In genomic region chr2:13010030-13010459, GRCm38 (mm10) we compare ENCODE assay signal across 8 mouse cellular contexts. TPM values are rescaled to one million over a fixed set of nuclear protein-coding genes. Genes with fewer than 3 reads are reported as not detected.
DNase-seq lines count a peak whose midpoint lies in the region; ATAC-seq and TF ChIP-seq lines count a peak whose summit lies in the region.

No protein-coding gene starts in this region.

- peaks cover 17% of the 10 kb centered on the region for H3K4me1 ChIP-seq in embryonic facial prominence, embryonic 12.5 days
- peaks cover 2% of the 10 kb centered on the region for H3K4me1 ChIP-seq in liver, embryonic 16.5 days (ENCODE audit: control insufficient read depth, low read depth, low read length)
- H3K4me1 ChIP-seq in stomach, postnatal 0 days (replicated peaks; ENCODE audit: control insufficient read depth, insufficient read depth): peaks cover 8% of the 10 kb centered on the region; the same call in 1 of the 2 replicates

- no peak overlapping the region for H3K27ac ChIP-seq in embryonic facial prominence, embryonic 12.5 days
- no peak overlapping the region for H3K27ac ChIP-seq in liver, embryonic 16.5 days (ENCODE audit: low read length)
- no peak overlapping the region for H3K27ac ChIP-seq in stomach, postnatal 0 days (replicated peaks)

- no peak for TF ChIP-seq CTCF in stomach, postnatal 0 days (IDR thresholded peaks at IDR 0.05; ENCODE audit: low read depth)

- no peaks in the 10 kb centered on the region for H3K9me3 ChIP-seq in embryonic facial prominence, embryonic 12.5 days
- H3K9me3 ChIP-seq in liver, embryonic 16.5 days (replicated peaks; ENCODE audit: control insufficient read depth, low read length): no peaks in the 10 kb centered on the region
- no peaks in the 10 kb centered on the region for H3K9me3 ChIP-seq in stomach, postnatal 0 days (ENCODE audit: control insufficient read depth, low read length)

- WGBS in embryonic facial prominence, embryonic 12.5 days: 2% methylated on average over 31 of the region's 31 CpGs
- WGBS in liver, embryonic 16.5 days (ENCODE audit: insufficient replicate concordance): 3% methylated on average over 31 of the region's 31 CpGs
- WGBS in stomach, postnatal 0 days: 7% methylated on average over 31 of the region's 31 CpGs

- H3K4me2 ChIP-seq in embryonic facial prominence, embryonic 12.5 days (replicated peaks): peak overlapping the region; percentile 99
- peak overlapping the region; percentile 76 for H3K4me2 ChIP-seq in liver, embryonic 16.5 days (ENCODE audit: low read depth, low read length)
- peak overlapping the region; percentile 98 for H3K4me2 ChIP-seq in stomach, postnatal 0 days (replicated peaks; ENCODE audit: low read depth)

- H3K9ac ChIP-seq in embryonic facial prominence, embryonic 12.5 days: peak overlapping the region; percentile 45
- H3K9ac ChIP-seq in liver, embryonic 16.5 days (ENCODE audit: low read depth, low read length): no peak overlapping the region
- peak overlapping the region; percentile 43 for H3K9ac ChIP-seq in stomach, postnatal 0 days (ENCODE audit: low read length)

- peak; percentile 67 for ATAC-seq in CD4-positive, CD25-positive, alpha-beta regulatory T cell, adult 4 months
- ATAC-seq in embryonic facial prominence, embryonic 12.5 days (ENCODE audit: insufficient number of reproducible peaks, insufficient read depth, low FRiP score, low TSS enrichment): no peak
- no peak for ATAC-seq in liver, embryonic 16.5 days (ENCODE audit: low read depth)
- no peak for ATAC-seq in stomach, postnatal 0 days (ENCODE audit: low FRiP score, low TSS enrichment)

- H3K4me3 ChIP-seq in embryonic facial prominence, embryonic 12.5 days: peak overlapping the region; percentile 59
- H3K4me3 ChIP-seq in liver, embryonic 16.5 days (ENCODE audit: low read depth, low read length): peak overlapping the region; percentile 55
- H3K4me3 ChIP-seq in stomach, postnatal 0 days (ENCODE audit: low read depth, low read length): peak overlapping the region; percentile 58

- TF ChIP-seq EP300 in stomach, postnatal 0 days (optimal IDR thresholded peaks at IDR 0.05): no peak

- DNase-seq in frontal cortex, postnatal 10 days (ENCODE audit: low spot score in 2 of 2): peak; percentile 5 to 14
- no peak for DNase-seq in frontal cortex, adult 2 months (ENCODE audit: extremely low spot score in 1 of 2, low spot score in 1 of 2)
- DNase-seq in induced T-regulatory cell, adult 2 months (ENCODE audit: low read depth): peak; percentile 25
- DNase-seq in stomach, postnatal 0 days (ENCODE audit: low spot score): peak; percentile 20
- no peak for DNase-seq in adipocyte (ENCODE audit: low spot score)

- H3K27me3 ChIP-seq in embryonic facial prominence, embryonic 12.5 days: peaks cover 48% of the 10 kb centered on the region
- H3K27me3 ChIP-seq in liver, embryonic 16.5 days (ENCODE audit: control insufficient read depth, insufficient read depth, low read depth, low read length): peaks cover 47% of the 10 kb centered on the region
- H3K27me3 ChIP-seq in stomach, postnatal 0 days (ENCODE audit: control insufficient read depth, insufficient read depth, low read length): peaks cover 4% of the 10 kb centered on the region; the same call in 1 of the 2 replicates

- no peaks in the 10 kb centered on the region for H3K36me3 ChIP-seq in embryonic facial prominence, embryonic 12.5 days
- H3K36me3 ChIP-seq in liver, embryonic 16.5 days (ENCODE audit: control insufficient read depth, insufficient read depth): no peaks in the 10 kb centered on the region
- no peaks in the 10 kb centered on the region for H3K36me3 ChIP-seq in stomach, postnatal 0 days (ENCODE audit: control insufficient read depth, insufficient read depth, low read length)

RNA-seq across cellular contexts. Expression of gene C1ql3, which starts 1.6 kb away (rescaled TPM):
- 36.8 and 63.7 TPM in 2 replicates for polyA plus RNA-seq in frontal cortex, adult 2 months (2012; rRNA removed)
- not detected for polyA plus RNA-seq in CD4-positive, CD25-positive, alpha-beta regulatory T cell, adult 4 months (2017; shearing (Covaris generic))
- polyA plus RNA-seq in embryonic facial prominence, embryonic 12.5 days (2016; fragmentation: Nextera tagmentation; extraction: Ambion mirVana): 1.2 and 1.3 TPM in 2 replicates
- polyA plus RNA-seq in liver, embryonic 16.5 days (2015; fragmentation: Nextera tagmentation; extraction: Ambion mirVana): 0.13 and 0.17 TPM in 2 replicates
- 0.19 and 0.24 TPM in 2 replicates for polyA plus RNA-seq in stomach, postnatal 0 days (2015; fragmentation: Nextera tagmentation; extraction: Ambion mirVana)

Comparison
In these comparisons a context has a peak if more than half of its experiments do, and no peak if none do; other contexts are left out.
1. DNase-seq: peak in frontal cortex, postnatal 10 days (2 of 2), induced T-regulatory cell, adult 2 months (single experiment) and stomach, postnatal 0 days (single experiment); none in frontal cortex, adult 2 months (0 of 2) and adipocyte (single experiment).
2. RNA of gene C1ql3, which starts 1.6 kb away (polyA plus RNA-seq): 36.8 to 63.7 TPM in frontal cortex, adult 2 months; 1.2 to 1.3 TPM in embryonic facial prominence, embryonic 12.5 days, 0.19 to 0.24 TPM in stomach, postnatal 0 days, 0.13 to 0.17 TPM in liver, embryonic 16.5 days and not detected in CD4-positive, CD25-positive, alpha-beta regulatory T cell, adult 4 months; every median in the first group is over 10 times any median in the second.
3. Peak in every context shown above with its lines, with median percentiles within 50 percentile points of each other: H3K4me2 ChIP-seq and H3K4me3 ChIP-seq.